ENCODE assay signal across 8 mouse cellular contexts in genomic region chr2:146611886-146612521, GRCm38 (mm10).
DNase-seq lines count a peak whose midpoint lies in the region; ATAC-seq and TF ChIP-seq lines count a peak whose summit lies in the region.

No protein-coding gene starts in this region.

- H3K36me3 ChIP-seq in heart, embryonic 12.5 days, result no peaks in the 10 kb centered on the region
- H3K36me3 ChIP-seq in kidney, postnatal 0 days (ENCODE audit: insufficient read depth, low read length), result no peaks in the 10 kb centered on the region
- H3K36me3 ChIP-seq in liver, embryonic 16.5 days (ENCODE audit: control insufficient read depth, insufficient read depth), result no peaks in the 10 kb centered on the region
- H3K36me3 ChIP-seq in neural tube, embryonic 15.5 days, result no peaks in the 10 kb centered on the region

- H3K27me3 ChIP-seq in heart, embryonic 12.5 days (replicated peaks), result no peaks in the 10 kb centered on the region
- no peaks in the 10 kb centered on the region for H3K27me3 ChIP-seq in kidney, postnatal 0 days (ENCODE audit: insufficient read depth, low read length)
- H3K27me3 ChIP-seq in liver, embryonic 16.5 days (ENCODE audit: control insufficient read depth, insufficient read depth, low read depth, low read length), result no peaks in the 10 kb centered on the region
- no peaks in the 10 kb centered on the region for H3K27me3 ChIP-seq in neural tube, embryonic 15.5 days (replicated peaks)

- H3K9me3 ChIP-seq in heart, embryonic 12.5 days (replicated peaks), result no peaks in the 10 kb centered on the region
- no peaks in the 10 kb centered on the region for H3K9me3 ChIP-seq in kidney, postnatal 0 days (replicated peaks; ENCODE audit: low read length)
- no peaks in the 10 kb centered on the region for H3K9me3 ChIP-seq in liver, embryonic 16.5 days (replicated peaks; ENCODE audit: control insufficient read depth, low read length)
- H3K9me3 ChIP-seq in neural tube, embryonic 15.5 days (replicated peaks), result no peaks in the 10 kb centered on the region

- no peak overlapping the region for H3K9ac ChIP-seq in heart, embryonic 12.5 days
- no peak overlapping the region for H3K9ac ChIP-seq in kidney, postnatal 0 days (ENCODE audit: low read depth, low read length)
- no peak overlapping the region for H3K9ac ChIP-seq in liver, embryonic 16.5 days (ENCODE audit: low read depth, low read length)
- H3K9ac ChIP-seq in neural tube, embryonic 15.5 days (replicated peaks), result no peak overlapping the region

- 41% methylated on average over 6 of the region's 6 CpGs for WGBS in heart, embryonic 12.5 days
- 41% methylated on average over 6 of the region's 6 CpGs for WGBS in kidney, postnatal 0 days
- WGBS in liver, embryonic 16.5 days (ENCODE audit: insufficient replicate concordance), result 26% methylated on average over 6 of the region's 6 CpGs
- 45% methylated on average over 6 of the region's 6 CpGs for WGBS in neural tube, embryonic 15.5 days

- peak; percentile 8 to 25 for DNase-seq in CD8-positive naive resting alpha-beta T cell, adult 2 months (ENCODE audit: low read depth in 2 of 2, low spot score in 2 of 2)
- peak; percentile 86 for DNase-seq in brain, adult 2 months (ENCODE audit: low read depth, low spot score)
- DNase-seq in kidney, postnatal 0 days (ENCODE audit: low spot score), result peak; percentile 85
- DNase-seq in testis, postnatal 14 days (ENCODE audit: low spot score), result peak; percentile 27

- H3K27ac ChIP-seq in heart, embryonic 12.5 days (ENCODE audit: poor library complexity, severe bottlenecking), result no peak overlapping the region
- H3K27ac ChIP-seq in kidney, postnatal 0 days, result no peak overlapping the region
- H3K27ac ChIP-seq in liver, embryonic 16.5 days (ENCODE audit: low read length), result no peak overlapping the region
- H3K27ac ChIP-seq in neural tube, embryonic 15.5 days (replicated peaks), result no peak overlapping the region

- H3K4me1 ChIP-seq in heart, embryonic 12.5 days (replicated peaks), result peaks cover 4% of the 10 kb centered on the region; the same call in 1 of the 2 replicates
- no peaks in the 10 kb centered on the region for H3K4me1 ChIP-seq in kidney, postnatal 0 days (replicated peaks; ENCODE audit: insufficient read depth, low read length)
- peaks cover 3% of the 10 kb centered on the region; the same call in 1 of the 2 replicates for H3K4me1 ChIP-seq in liver, embryonic 16.5 days (ENCODE audit: control insufficient read depth, low read depth, low read length)
- H3K4me1 ChIP-seq in neural tube, embryonic 15.5 days, result peaks cover 7% of the 10 kb centered on the region

- H3K4me3 ChIP-seq in heart, embryonic 12.5 days, result no peak overlapping the region
- no peak overlapping the region for H3K4me3 ChIP-seq in kidney, postnatal 0 days (replicated peaks; ENCODE audit: low read depth, low read length)
- H3K4me3 ChIP-seq in liver, embryonic 16.5 days (ENCODE audit: low read depth, low read length), result no peak overlapping the region
- H3K4me3 ChIP-seq in neural tube, embryonic 15.5 days (replicated peaks), result no peak overlapping the region

- no peak overlapping the region for H3K4me2 ChIP-seq in heart, embryonic 12.5 days
- peak overlapping the region; percentile 46; the same call in 1 of the 2 replicates for H3K4me2 ChIP-seq in kidney, postnatal 0 days (ENCODE audit: low read length)
- no peak overlapping the region for H3K4me2 ChIP-seq in liver, embryonic 16.5 days (ENCODE audit: low read depth, low read length)
- H3K4me2 ChIP-seq in neural tube, embryonic 15.5 days, result no peak overlapping the region

- TF ChIP-seq CTCF in kidney, postnatal 0 days (IDR thresholded peaks at IDR 0.05; ENCODE audit: low read depth), result peak; percentile 88

- peak; percentile 74 for ATAC-seq in erythroblast, adult 5-6 weeks (replicated peaks; ENCODE audit: low FRiP score, poor library complexity, severe bottlenecking)
- ATAC-seq in heart, embryonic 12.5 days (ENCODE audit: insufficient number of reproducible peaks, low FRiP score), result 0 out of 2 replicates have a peak, but pooled peaks have one; percentile 26
- ATAC-seq in kidney, postnatal 0 days (replicated peaks; ENCODE audit: low FRiP score, low read depth), result peak; percentile 22; the same call in 1 of the 2 replicates
- ATAC-seq in liver, embryonic 16.5 days (ENCODE audit: low read depth), result 0 out of 2 replicates have a peak, but pooled peaks have one; percentile 20
- ATAC-seq in neural tube, embryonic 15.5 days (ENCODE audit: low FRiP score), result peak; percentile 41; the same call in 1 of the 2 replicates

Comparison
In these comparisons a context has a peak if more than half of its experiments do, and no peak if none do; other contexts are left out.
1. DNase-seq: peak in every context shown above with its lines; median percentile 86 in brain, adult 2 months; 85 in kidney, postnatal 0 days; 27 in testis, postnatal 14 days; 16 in CD8-positive naive resting alpha-beta T cell, adult 2 months.
2. ATAC-seq: peak in every context shown above with its lines; median percentile 74 in erythroblast, adult 5-6 weeks; 41 in neural tube, embryonic 15.5 days; 26 in heart, embryonic 12.5 days; 22 in kidney, postnatal 0 days; 20 in liver, embryonic 16.5 days.